Mouse (Mus musculus): ENCODE results near the gene Eml1.

DNA sequence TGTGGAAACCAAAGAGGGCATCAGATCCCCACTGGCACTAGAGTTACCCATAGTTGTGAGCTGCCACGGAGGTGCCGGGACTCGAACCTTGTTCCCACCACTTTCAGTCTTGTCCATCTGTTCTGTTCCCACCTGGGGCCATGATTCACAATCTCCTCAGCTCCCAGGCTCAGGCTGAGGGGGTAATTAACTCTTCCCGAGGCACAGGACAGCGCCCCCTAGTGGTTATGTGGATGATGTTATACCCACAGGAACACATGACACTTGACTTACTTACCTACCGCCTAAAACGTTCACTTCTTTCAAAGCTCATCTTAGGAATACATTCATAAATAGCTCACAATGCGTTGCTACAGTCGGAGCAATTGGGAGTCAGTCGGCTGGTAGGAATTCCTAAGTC is 165.7 kb downstream of the Eml1 start:
- TF ChIP-seq CTCF (IDR thresholded peaks at IDR 0.05; ENCODE audit: extremely low read depth, insufficient read depth, low read length) (peak; percentile 50), POLR2A (IDR thresholded peaks at IDR 0.05; ENCODE audit: extremely low read depth, insufficient read depth, low read length) (no peak)

All from cortical plate, adult 2 months (tissue).